Mouse (Mus musculus) forebrain, embryonic 10.5 days (tissue): ENCODE measurements at regions not wholly inside any gene's neighbourhood (a gene's known extent, or its start where the extent isn't known, plus 50 kb on each side); places are given as distances from the start of the nearest gene placed in this dataset.
A peak's percentile ranks its signal among the peaks of the same experiment; 100 is the strongest.

Source experiments
- DNase-seq: peaks from one replicate; pipeline ENCODE4 v3.0.0-alpha.2; 2017; ENCODE audit warnings: low spot score; ENCODE audit errors: extremely low spot score
- H3K27ac ChIP-seq: fragments of 300-500 bp; sonication (generic); 2 replicates; pipeline ENCODE4 v1.5.1; 2016; ENCODE audit warnings: mild to moderate bottlenecking
- H3K27me3 ChIP-seq: fragments of 300-500 bp; sonication (generic); 2 replicates; pipeline ENCODE4 v1.6.1; 2016; ENCODE audit warnings: mild to moderate bottlenecking; ENCODE audit not compliant: poor library complexity, severe bottlenecking
- H3K36me3 ChIP-seq: fragments of 300-500 bp; sonication (generic); replicated peaks from 2 replicates; pipeline ENCODE4 v1.6.1; 2016; ENCODE audit warnings: mild to moderate bottlenecking, moderate library complexity
- H3K4me1 ChIP-seq: fragments of 300-500 bp; sonication (generic); 2 replicates; pipeline ENCODE4 v1.6.1; 2016
- H3K4me3 ChIP-seq: fragments of 300-500 bp; sonication (generic); 2 replicates; pipeline ENCODE4 v1.5.1; 2016; ENCODE audit warnings: mild to moderate bottlenecking, moderate library complexity
- H3K9me3 ChIP-seq: fragments of 300-500 bp; sonication (generic); 2 replicates; pipeline ENCODE4 v1.6.1; 2016; ENCODE audit warnings: mild to moderate bottlenecking, moderate library complexity
- WGBS: fragments of 180-500 bp; shearing (Covaris S2); methylation state at CpG from one replicate; pipeline ENCODE4 v1.1.7; 2016; 5-methylcytosine and 5-hydroxymethylcytosine counted together

DNA sequence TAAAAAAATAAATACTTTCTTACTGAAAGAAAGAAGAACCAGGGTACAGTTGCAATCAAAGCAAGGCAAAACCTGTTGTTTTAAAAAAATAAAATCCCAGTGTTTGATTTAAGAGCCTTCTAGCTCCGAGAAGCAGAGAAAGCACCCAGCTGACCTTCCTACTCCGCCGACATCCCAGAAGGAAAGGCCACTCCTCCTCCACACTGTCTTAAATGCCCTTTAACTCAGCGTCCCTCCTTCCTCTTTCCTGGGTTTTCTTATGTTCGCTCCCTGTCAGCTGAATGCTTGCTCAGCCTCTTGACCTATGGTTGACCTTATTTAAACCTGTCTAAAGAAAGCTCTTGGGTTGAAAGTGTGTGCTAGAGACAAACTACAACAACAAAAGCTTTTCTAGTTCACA is 79.1 kb downstream of the Sptssa start:
- Histone ChIP-seq H3K4me3 (no peak overlapping the region), H3K36me3 (no peaks in the 10 kb centered on the region), H3K27me3 (no peaks in the 10 kb centered on the region), H3K4me1 (no peaks in the 10 kb centered on the region), H3K9me3 (peaks cover 8% of the 10 kb centered on the region; the same call in 1 of the 2 replicates), H3K27ac (no peak overlapping the region)
- WGBS = 43% methylated on average over 5 of the region's 5 CpGs
- no peak for DNase-seq

DNA sequence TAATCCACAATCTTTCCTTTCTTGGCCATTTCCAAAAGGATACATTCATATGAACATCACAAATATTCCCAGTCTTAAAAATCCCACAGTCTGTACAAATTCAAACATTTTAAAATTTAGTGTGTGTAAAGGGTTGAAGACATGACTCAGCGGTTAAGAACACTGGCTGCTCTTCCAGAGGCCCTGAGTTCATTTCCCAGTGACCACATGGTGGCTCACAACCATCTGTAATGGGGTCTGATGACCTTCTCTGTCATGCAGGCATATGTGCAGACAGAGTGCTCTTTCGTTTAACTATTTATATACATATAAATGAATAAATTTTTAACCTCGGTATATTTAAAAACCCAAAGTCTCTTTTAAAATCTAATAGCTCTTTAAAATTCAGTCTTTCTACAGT is 79.6 kb downstream of the Sptssa start:
- H3K4me1 ChIP-seq = no peaks in the 10 kb centered on the region
- H3K9me3 ChIP-seq = peaks cover 9% of the 10 kb centered on the region; the same call in 1 of the 2 replicates
- H3K36me3 ChIP-seq = no peaks in the 10 kb centered on the region
- DNase-seq = no peak
- no peaks in the 10 kb centered on the region for H3K27me3 ChIP-seq
- 87% methylated on average over 3 of the region's 3 CpGs for WGBS
- H3K4me3 ChIP-seq = no peak overlapping the region
- H3K27ac ChIP-seq = no peak overlapping the region

GRCm38 (mm10) chr12:54572866-54573265 is 83.5 kb downstream of the Sptssa start:
- Histone ChIP-seq H3K27ac (no peak overlapping the region), H3K36me3 (no peaks in the 10 kb centered on the region), H3K27me3 (no peaks in the 10 kb centered on the region), H3K4me1 (no peaks in the 10 kb centered on the region), H3K4me3 (no peak overlapping the region), H3K9me3 (peaks cover 4% of the 10 kb centered on the region; the same call in 1 of the 2 replicates)
- WGBS = 94% methylated on average over 8 of the region's 8 CpGs
- no peak for DNase-seq

DNA sequence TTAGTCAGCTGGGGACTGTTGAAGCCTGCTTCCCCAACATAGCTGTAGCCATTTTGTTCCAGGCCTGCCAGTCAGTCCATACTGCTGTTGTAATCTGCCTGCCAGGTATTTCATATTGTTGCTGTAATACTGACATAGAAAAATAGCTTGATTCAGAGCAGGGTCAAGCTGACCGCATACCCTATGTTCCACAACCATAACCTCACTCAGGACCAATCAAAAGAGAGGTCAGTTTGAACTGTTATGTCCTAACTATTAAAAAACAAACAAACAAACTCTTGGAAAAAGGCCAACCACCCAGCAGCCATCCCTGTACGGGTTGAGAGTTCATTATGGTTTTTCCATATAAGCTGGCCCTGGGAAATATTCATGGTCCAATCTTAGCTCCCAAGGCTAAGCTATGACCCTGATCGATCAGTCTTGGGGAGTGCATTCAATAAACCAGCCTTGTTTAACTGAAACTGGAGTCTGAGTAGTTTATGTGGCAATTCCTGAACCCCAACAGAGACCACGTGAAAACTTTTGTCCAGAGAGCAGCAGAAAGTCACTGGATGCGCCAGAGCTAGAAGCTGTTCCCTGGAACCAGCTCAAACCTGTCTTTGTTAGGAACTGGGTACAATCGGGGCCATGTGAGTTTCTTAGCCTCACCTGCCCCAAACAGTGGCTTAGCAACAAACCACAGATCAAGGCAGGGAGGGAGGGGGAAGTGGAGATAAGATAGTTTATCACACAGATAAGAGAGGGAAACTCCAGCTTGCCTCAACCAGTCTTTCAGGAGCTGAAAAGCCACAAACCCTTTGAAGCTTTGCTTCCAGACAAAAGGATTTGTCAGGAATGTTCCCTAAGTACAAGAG is 88.1 kb downstream of the Sptssa start:
- H3K27ac ChIP-seq = no peak overlapping the region
- no peak for DNase-seq
- peaks cover 4% of the 10 kb centered on the region; the same call in 1 of the 2 replicates for H3K9me3 ChIP-seq
- H3K36me3 ChIP-seq = no peaks in the 10 kb centered on the region
- WGBS = 81% methylated on average over 6 of the region's 6 CpGs
- H3K27me3 ChIP-seq = no peaks in the 10 kb centered on the region
- H3K4me1 ChIP-seq = no peaks in the 10 kb centered on the region
- no peak overlapping the region for H3K4me3 ChIP-seq

DNA sequence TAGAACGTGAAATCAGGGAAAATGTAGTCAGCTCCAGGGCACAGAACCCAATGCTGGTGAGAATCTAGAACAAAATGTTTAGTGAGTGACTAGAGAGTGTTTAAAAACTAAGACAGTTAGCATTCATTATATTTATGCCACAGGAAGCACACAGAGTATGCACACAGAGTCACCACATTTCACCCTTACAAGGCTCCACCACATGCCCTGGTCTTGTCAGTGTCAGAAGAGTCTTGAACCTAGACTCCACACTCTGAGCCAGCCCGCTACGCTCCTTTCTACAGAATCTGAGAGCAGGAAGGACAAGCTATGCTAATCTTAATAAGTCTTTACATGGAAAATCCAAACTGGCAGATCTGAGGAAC is 89.0 kb downstream of the Sptssa start:
- H3K9me3 ChIP-seq = peaks cover 4% of the 10 kb centered on the region; the same call in 1 of the 2 replicates
- no peak for DNase-seq
- H3K27ac ChIP-seq = no peak overlapping the region
- no peaks in the 10 kb centered on the region for H3K36me3 ChIP-seq
- no peak overlapping the region for H3K4me3 ChIP-seq
- WGBS = 95% methylated on average over 3 of the region's 3 CpGs
- no peaks in the 10 kb centered on the region for H3K4me1 ChIP-seq
- no peaks in the 10 kb centered on the region for H3K27me3 ChIP-seq

- DNase-seq = no peak
- H3K4me3 ChIP-seq = no peak overlapping the region
- no peaks in the 10 kb centered on the region for H3K4me1 ChIP-seq
- no peaks in the 10 kb centered on the region for H3K36me3 ChIP-seq
- H3K27me3 ChIP-seq = no peaks in the 10 kb centered on the region
- H3K9me3 ChIP-seq = peaks cover 2% of the 10 kb centered on the region; the same call in 1 of the 2 replicates
- WGBS = 96% methylated on average over 23 of the region's 23 CpGs
- H3K27ac ChIP-seq = no peak overlapping the region
Measured at GRCm38 (mm10) chr12:54566532-54567425, 89.6 kb downstream of the Sptssa start.

GRCm38 (mm10) chr12:54561981-54562380 is 94.4 kb downstream of the Sptssa start:
- no peaks in the 10 kb centered on the region for H3K4me1 ChIP-seq
- no peaks in the 10 kb centered on the region for H3K9me3 ChIP-seq
- no peak overlapping the region for H3K4me3 ChIP-seq
- H3K27ac ChIP-seq = no peak overlapping the region
- 90% methylated on average over 4 of the region's 4 CpGs for WGBS
- H3K36me3 ChIP-seq = no peaks in the 10 kb centered on the region
- H3K27me3 ChIP-seq = no peaks in the 10 kb centered on the region
- DNase-seq = no peak

DNA sequence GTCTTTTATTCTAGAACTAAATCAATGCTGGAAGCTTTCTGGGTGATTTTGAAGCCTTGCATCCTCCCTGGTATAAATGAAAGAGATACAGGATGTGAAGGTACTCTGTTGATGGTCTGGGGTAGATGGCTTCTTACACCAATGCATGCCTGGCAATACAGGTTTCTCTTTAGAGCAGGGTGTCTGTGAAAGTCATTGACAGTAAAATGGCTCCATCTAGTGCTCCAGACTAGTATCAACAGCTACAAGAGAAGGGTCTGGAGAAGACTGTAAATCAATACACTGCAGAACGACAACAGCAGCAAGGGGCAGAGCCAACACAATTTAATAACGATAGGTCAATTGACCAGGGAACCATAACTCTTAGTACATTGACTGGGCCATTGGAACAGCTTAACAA is 98.3 kb downstream of the Sptssa start:
- DNase-seq = no peak
- Histone ChIP-seq H3K9me3 (no peaks in the 10 kb centered on the region), H3K4me3 (no peak overlapping the region), H3K27me3 (no peaks in the 10 kb centered on the region), H3K36me3 (no peaks in the 10 kb centered on the region), H3K4me1 (no peaks in the 10 kb centered on the region), H3K27ac (no peak overlapping the region)
- 75% methylated on average over 2 of the region's 2 CpGs for whole genome bisulfite sequencing

DNA sequence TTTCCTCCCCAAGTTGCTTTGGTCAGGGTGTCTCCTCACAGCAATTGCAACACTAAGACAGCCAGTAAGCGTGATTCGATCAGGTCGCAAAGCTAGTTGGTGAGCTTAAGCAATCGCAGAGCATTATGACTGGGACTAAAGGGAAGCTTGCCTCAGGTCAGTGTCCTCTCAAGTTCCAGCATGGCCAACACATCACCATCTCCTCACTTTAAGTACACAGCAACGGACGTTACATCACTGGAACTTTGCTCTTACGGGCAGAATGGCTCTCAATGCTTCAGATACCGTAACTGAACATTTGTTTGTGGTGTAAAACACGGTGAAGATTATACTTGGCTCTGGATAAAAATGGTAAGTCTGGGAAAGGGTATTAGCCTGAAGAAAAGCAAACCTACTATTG is 106.7 kb downstream of the Sptssa start:
- WGBS = 93% methylated on average over 9 of the region's 9 CpGs
- DNase-seq = no peak
- Histone ChIP-seq H3K36me3 (no peaks in the 10 kb centered on the region), H3K27ac (no peak overlapping the region), H3K27me3 (no peaks in the 10 kb centered on the region), H3K4me3 (no peak overlapping the region), H3K4me1 (peaks cover 14% of the 10 kb centered on the region), H3K9me3 (no peaks in the 10 kb centered on the region)

- Histone ChIP-seq H3K4me3 (no peak overlapping the region), H3K27ac (peak overlapping the region; percentile 59)
- WGBS = 38% methylated on average over 16 of the region's 16 CpGs
Measured at GRCm38 (mm10) chr12:54545821-54546608, 110.4 kb downstream of the Sptssa start.

GRCm38 (mm10) chr12:54538320-54538705 is 118.1 kb downstream of the Sptssa start:
- WGBS = 88% methylated on average over 4 of the region's 4 CpGs
- no peak for DNase-seq
- H3K36me3 ChIP-seq = no peaks in the 10 kb centered on the region
- H3K27ac ChIP-seq = no peak overlapping the region
- H3K9me3 ChIP-seq = no peaks in the 10 kb centered on the region; the same call in 1 of the 2 replicates
- H3K4me1 ChIP-seq = peaks cover 16% of the 10 kb centered on the region
- no peaks in the 10 kb centered on the region for H3K27me3 ChIP-seq
- H3K4me3 ChIP-seq = no peak overlapping the region

More at GRCm38 (mm10) chr12:54545821-54546608, 110.4 kb downstream of the Sptssa start:
- Histone ChIP-seq H3K36me3 (no peaks in the 10 kb centered on the region), H3K27me3 (no peaks in the 10 kb centered on the region), H3K9me3 (no peaks in the 10 kb centered on the region; the same call in 1 of the 2 replicates), H3K4me1 (peaks cover 14% of the 10 kb centered on the region)
- DNase-seq = peak; percentile 83

GRCm38 (mm10) chr12:54537690-54538319 is 118.6 kb downstream of the Sptssa start:
- H3K36me3 ChIP-seq = no peaks in the 10 kb centered on the region
- H3K4me1 ChIP-seq = peaks cover 17% of the 10 kb centered on the region
- 88% methylated on average over 7 of the region's 7 CpGs for WGBS
- H3K27ac ChIP-seq = no peak overlapping the region
- no peaks in the 10 kb centered on the region for H3K27me3 ChIP-seq
- H3K9me3 ChIP-seq = no peaks in the 10 kb centered on the region; the same call in 1 of the 2 replicates
- no peak overlapping the region for H3K4me3 ChIP-seq
- DNase-seq = no peak
